Mouse (Mus musculus) liver, adult 2 months (tissue): Measurements from ENCODE around the gene Prickle2. TPM values are rescaled to one million over a fixed set of nuclear protein-coding genes. Genes with fewer than 3 reads are reported as not detected.

Source experiments
- DNase-seq: peaks from one replicate; pipeline ENCODE4 v3.0.0-alpha.2; 2011; ENCODE audit warnings: low read depth, low spot score; ENCODE audit errors: extremely low read depth
- H3K27ac ChIP-seq: fragments of 200-500 bp; replicated peaks from 2 replicates; pipeline ENCODE4 v1.5.1; 2012; ENCODE audit warnings: low read depth, mild to moderate bottlenecking, control low read depth, inconsistent platforms, low read length; ENCODE audit not compliant: insufficient read depth
- H3K27me3 ChIP-seq: fragments of 200-500 bp; 2 replicates; pipeline ENCODE4 v1.6.1; 2012; ENCODE audit warnings: mild to moderate bottlenecking, moderate library complexity, low read length, inconsistent platforms; ENCODE audit not compliant: control insufficient read depth, insufficient read depth
- H3K36me3 ChIP-seq: fragments of 200-500 bp; 2 replicates; pipeline ENCODE4 v1.6.1; 2012; ENCODE audit warnings: low read length, inconsistent platforms; ENCODE audit not compliant: control insufficient read depth, insufficient read depth
- H3K4me1 ChIP-seq: fragments of 200-500 bp; 2 replicates; pipeline ENCODE4 v1.6.1; 2011; ENCODE audit warnings: low read length; ENCODE audit not compliant: control insufficient read depth, insufficient read depth
- H3K4me3 ChIP-seq: fragments of 200-500 bp; 2 replicates; pipeline ENCODE4 v1.5.1; 2011; ENCODE audit warnings: low read depth, mild to moderate bottlenecking, control low read depth, low read length, moderate library complexity; ENCODE audit not compliant: insufficient read depth
- H3K79me2 ChIP-seq: fragments of 200-500 bp; 2 replicates; pipeline ENCODE4 v1.6.1; 2012; ENCODE audit warnings: inconsistent platforms, mild to moderate bottlenecking, low read length, moderate library complexity; ENCODE audit not compliant: control insufficient read depth, insufficient read depth
- H3K9ac ChIP-seq: fragments of 200-500 bp; 2 replicates; pipeline ENCODE4 v1.6.1; 2012; ENCODE audit warnings: low read depth, mild to moderate bottlenecking, control low read depth, inconsistent platforms, low read length
- CTCF ChIP-seq: fragments of 200-500 bp; IDR thresholded peaks from 2 replicates; pipeline ENCODE4 v1.5.1; 2011; ENCODE audit warnings: low read depth, low read length, control low read depth
- POLR2A ChIP-seq: fragments of 200-500 bp; IDR thresholded peaks from 2 replicates; pipeline ENCODE4 v1.6.1; 2011; ENCODE audit warnings: low read length, control low read depth; ENCODE audit not compliant: insufficient read depth; ENCODE audit errors: extremely low read depth
- WGBS: fragments of 180-500 bp; shearing (Covaris S2); methylation state at CpG from one replicate; pipeline ENCODE4 v1.1.7; 2018; 5-methylcytosine and 5-hydroxymethylcytosine counted together
- polyA plus RNA-seq: library from polyadenylated mRNA; depleted of rRNA; stranded (reverse); fragments of >200 nt; gene quantifications from 2 replicates; pipeline ENCODE4 v1.2.3, GENCODE M21; 2012
- total RNA-seq: library from RNA; depleted of rRNA; stranded (reverse); fragments of >200 nt; gene quantifications from 2 replicates; pipeline ENCODE4 v1.2.3, GENCODE M21; 2014

The Prickle2 gene
- total and polyA plus RNA-seq, 2 experiments: 0.42 to 1.1 TPM

GRCm38 (mm10) chr6:92478612-92479011 lies 227.3 kb downstream of the Prickle2 start:
- Histone ChIP-seq H3K4me3 (no peak overlapping the region), H3K36me3 (no peaks in the 10 kb centered on the region), H3K79me2 (no peaks in the 10 kb centered on the region; the same call in 1 of the 2 replicates), H3K27me3 (no peaks in the 10 kb centered on the region; the same call in 1 of the 2 replicates), H3K27ac (no peak overlapping the region), H3K4me1 (no peaks in the 10 kb centered on the region; the same call in 1 of the 2 replicates), H3K9ac (no peak overlapping the region)
- no peak for DNase-seq
- 100% methylated on average over 1 of the region's 1 CpGs for WGBS
- TF ChIP-seq CTCF: no peak
- TF ChIP-seq POLR2A: no peak

GRCm38 (mm10) chr6:92477621-92478020 lies 228.3 kb downstream of the Prickle2 start:
- Histone ChIP-seq H3K4me3 (no peak overlapping the region), H3K27me3 (no peaks in the 10 kb centered on the region), H3K27ac (no peak overlapping the region), H3K79me2 (no peaks in the 10 kb centered on the region; the same call in 1 of the 2 replicates), H3K9ac (no peak overlapping the region), H3K4me1 (no peaks in the 10 kb centered on the region; the same call in 1 of the 2 replicates), H3K36me3 (no peaks in the 10 kb centered on the region)
- DNase-seq: peak; percentile 10
- 90% methylated on average over 2 of the region's 2 CpGs for WGBS
- TF ChIP-seq POLR2A (no peak), CTCF (no peak)

GRCm38 (mm10) chr6:92469456-92469855 lies 236.5 kb downstream of the Prickle2 start:
- no peak for TF ChIP-seq CTCF
- TF ChIP-seq POLR2A: no peak
- no peaks in the 10 kb centered on the region for H3K27me3 ChIP-seq
- peak overlapping the region; percentile 15; the same call in 1 of the 2 replicates for H3K27ac ChIP-seq
- H3K9ac ChIP-seq: no peak overlapping the region
- DNase-seq: no peak
- H3K4me1 ChIP-seq: peaks cover 2% of the 10 kb centered on the region; the same call in 1 of the 2 replicates
- H3K4me3 ChIP-seq: no peak overlapping the region
- WGBS: 65% methylated on average over 4 of the region's 4 CpGs
- no peaks in the 10 kb centered on the region for H3K79me2 ChIP-seq
- H3K36me3 ChIP-seq: no peaks in the 10 kb centered on the region

GRCm38 (mm10) chr6:92468892-92469291 lies 237.1 kb downstream of the Prickle2 start:
- Histone ChIP-seq H3K79me2 (no peaks in the 10 kb centered on the region), H3K4me3 (no peak overlapping the region), H3K36me3 (no peaks in the 10 kb centered on the region), H3K27ac (peak overlapping the region; percentile 15), H3K27me3 (no peaks in the 10 kb centered on the region), H3K4me1 (peaks cover 2% of the 10 kb centered on the region; the same call in 1 of the 2 replicates), H3K9ac (no peak overlapping the region)
- no peak for DNase-seq
- no peak for TF ChIP-seq CTCF
- TF ChIP-seq POLR2A: no peak
- WGBS: 69% methylated on average over 4 of the region's 4 CpGs

GRCm38 (mm10) chr6:92468383-92468791 lies 237.6 kb downstream of the Prickle2 start:
- Histone ChIP-seq H3K27ac (no peak overlapping the region; the same call in 1 of the 2 replicates), H3K36me3 (no peaks in the 10 kb centered on the region), H3K9ac (no peak overlapping the region), H3K27me3 (no peaks in the 10 kb centered on the region), H3K79me2 (no peaks in the 10 kb centered on the region), H3K4me3 (no peak overlapping the region), H3K4me1 (peaks cover 2% of the 10 kb centered on the region; the same call in 1 of the 2 replicates)
- 71% methylated on average over 3 of the region's 3 CpGs for WGBS
- no peak for TF ChIP-seq CTCF
- TF ChIP-seq POLR2A: no peak
- DNase-seq: peak; percentile 19

- Histone ChIP-seq H3K79me2 (no peaks in the 10 kb centered on the region), H3K9ac (no peak overlapping the region), H3K27ac (no peak overlapping the region), H3K4me3 (no peak overlapping the region), H3K27me3 (no peaks in the 10 kb centered on the region), H3K4me1 (peaks cover 2% of the 10 kb centered on the region; the same call in 1 of the 2 replicates), H3K36me3 (no peaks in the 10 kb centered on the region)
- DNase-seq: no peak
- WGBS: 87% methylated on average over 2 of the region's 2 CpGs
- TF ChIP-seq POLR2A: no peak
- no peak for TF ChIP-seq CTCF
Observed at GRCm38 (mm10) chr6:92467343-92467742, 238.6 kb downstream of the Prickle2 start.
